Mouse (Mus musculus): Measurements from ENCODE around the gene Arhgef17. TPM values are rescaled to one million over a fixed set of nuclear protein-coding genes. Genes with fewer than 3 reads are reported as not detected.
A peak's percentile ranks its signal among the peaks of the same experiment; 100 is the strongest.

Gene Arhgef17
- polyA plus RNA-seq, 1 experiment from 2014 or later, result 10.2 TPM

DNA sequence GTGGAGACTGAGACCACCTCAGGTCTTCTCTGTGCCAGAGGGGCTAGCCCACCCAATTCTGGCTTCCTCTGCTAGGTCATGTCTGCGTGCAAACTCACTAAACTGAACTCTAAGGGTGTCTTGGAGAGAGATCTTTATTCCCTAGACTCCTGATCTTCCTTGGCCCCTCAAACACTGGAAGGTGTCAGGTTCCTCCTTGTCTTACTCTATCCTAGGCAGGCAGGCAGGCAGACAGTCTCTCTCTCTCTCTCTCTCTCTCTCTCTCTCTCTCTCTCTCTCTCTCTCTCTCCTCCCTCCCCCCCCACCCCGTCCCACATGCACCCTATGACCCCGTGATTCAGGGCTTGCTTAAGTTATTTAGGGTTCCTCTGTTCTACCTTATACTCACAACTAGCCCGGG, 69.6 kb downstream of the Arhgef17 start:
- peak overlapping the region; percentile 63 for H3K4me3 ChIP-seq (replicated peaks; ENCODE audit: low read length)
- H3K9me3 ChIP-seq (ENCODE audit: control insufficient read depth, low read length), result no peaks in the 10 kb centered on the region
- H3K27ac ChIP-seq (ENCODE audit: low read length), result no peak overlapping the region
- H3K9ac ChIP-seq (replicated peaks; ENCODE audit: low read depth, low read length), result peak overlapping the region; percentile 73
- ATAC-seq, result peak; percentile 9
- H3K4me2 ChIP-seq (ENCODE audit: low read length), result peak overlapping the region; percentile 96
- H3K27me3 ChIP-seq (replicated peaks; ENCODE audit: control insufficient read depth, insufficient read depth, low read length), result no peaks in the 10 kb centered on the region
- H3K36me3 ChIP-seq (ENCODE audit: control insufficient read depth, insufficient read depth), result no peaks in the 10 kb centered on the region
- H3K4me1 ChIP-seq (replicated peaks; ENCODE audit: control insufficient read depth, insufficient read depth, low read length), result peaks cover 8% of the 10 kb centered on the region
- WGBS, result 3% methylated on average over 4 of the region's 4 CpGs

GRCm38 (mm10) chr7:100861209-100861608, 70.7 kb downstream of the Arhgef17 start:
- Histone ChIP-seq H3K4me1 (replicated peaks; ENCODE audit: control insufficient read depth, insufficient read depth, low read length) (peaks cover 8% of the 10 kb centered on the region), H3K4me2 (ENCODE audit: low read length) (no peak overlapping the region), H3K27me3 (replicated peaks; ENCODE audit: control insufficient read depth, insufficient read depth, low read length) (no peaks in the 10 kb centered on the region), H3K4me3 (replicated peaks; ENCODE audit: low read length) (no peak overlapping the region), H3K9me3 (ENCODE audit: control insufficient read depth, low read length) (no peaks in the 10 kb centered on the region), H3K27ac (ENCODE audit: low read length) (no peak overlapping the region), H3K9ac (replicated peaks; ENCODE audit: low read depth, low read length) (no peak overlapping the region), H3K36me3 (ENCODE audit: control insufficient read depth, insufficient read depth) (no peaks in the 10 kb centered on the region)
- ATAC-seq, result no peak
- 86% methylated on average over 5 of the region's 5 CpGs for WGBS

DNA sequence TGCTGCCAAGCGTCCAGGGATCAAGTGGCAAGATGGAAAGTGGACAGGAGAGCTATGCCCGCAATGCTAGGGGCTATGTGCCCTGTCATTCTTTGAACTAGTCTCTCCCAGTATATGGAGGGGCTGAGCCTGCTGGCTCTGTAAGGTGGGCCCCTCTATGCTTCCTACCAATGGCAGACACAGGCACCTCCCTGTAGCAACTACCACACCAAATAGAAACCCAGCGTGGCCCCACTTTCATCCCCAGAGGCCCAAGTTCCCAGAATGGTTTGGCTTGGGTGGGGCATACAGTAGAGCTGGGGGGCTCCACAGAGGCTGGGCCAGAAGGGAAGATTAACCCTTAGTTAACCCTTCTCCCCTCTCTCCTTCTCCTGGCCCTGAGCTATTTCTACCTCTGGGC, 71.5 kb downstream of the Arhgef17 start:
- Histone ChIP-seq H3K4me2 (ENCODE audit: low read length) (no peak overlapping the region), H3K27me3 (replicated peaks; ENCODE audit: control insufficient read depth, insufficient read depth, low read length) (no peaks in the 10 kb centered on the region), H3K9ac (replicated peaks; ENCODE audit: low read depth, low read length) (no peak overlapping the region), H3K4me3 (replicated peaks; ENCODE audit: low read length) (no peak overlapping the region), H3K27ac (ENCODE audit: low read length) (no peak overlapping the region), H3K4me1 (replicated peaks; ENCODE audit: control insufficient read depth, insufficient read depth, low read length) (peaks cover 9% of the 10 kb centered on the region), H3K9me3 (ENCODE audit: control insufficient read depth, low read length) (no peaks in the 10 kb centered on the region), H3K36me3 (ENCODE audit: control insufficient read depth, insufficient read depth) (no peaks in the 10 kb centered on the region)
- no peak for ATAC-seq
- WGBS, result 65% methylated on average over 3 of the region's 3 CpGs

DNA sequence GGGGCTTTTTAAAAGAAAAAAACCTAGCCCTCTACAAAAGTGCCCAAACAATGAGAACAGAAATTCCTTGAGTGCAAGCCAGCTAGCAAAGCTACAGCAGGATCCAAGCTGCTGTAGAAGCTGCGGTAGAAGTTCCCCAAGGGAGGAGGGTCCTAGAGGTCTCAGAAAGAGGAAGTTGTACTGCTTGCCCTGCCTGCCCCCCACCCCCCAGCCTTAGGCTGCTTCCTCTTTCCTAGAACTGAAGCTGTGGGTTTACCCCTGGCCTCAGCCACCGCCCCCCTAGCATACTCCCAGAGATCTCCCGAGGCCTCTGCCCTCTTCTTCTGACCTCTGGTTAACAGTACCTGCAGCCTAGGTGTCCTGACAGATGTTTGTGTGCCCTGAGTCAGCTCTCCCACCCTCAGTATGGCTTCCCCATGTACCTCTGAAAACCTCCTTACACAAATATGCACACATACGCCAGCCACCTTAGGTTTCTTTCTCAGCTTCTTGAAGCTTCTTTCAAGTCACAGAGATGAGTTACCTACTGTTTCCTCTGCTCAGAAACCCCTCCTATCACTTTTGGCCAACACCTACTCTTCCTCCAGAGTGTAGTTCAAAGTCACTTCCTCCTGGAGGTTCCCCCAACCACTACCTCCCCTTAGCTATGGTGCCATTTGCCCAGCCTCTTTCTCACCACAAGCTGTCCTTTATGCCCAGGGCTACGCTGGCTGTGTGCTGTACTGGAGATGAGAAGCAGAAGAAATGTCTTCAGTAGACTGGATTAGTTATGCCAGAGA, 75.9 kb downstream of the Arhgef17 start:
- Histone ChIP-seq H3K4me3 (replicated peaks; ENCODE audit: low read length) (no peak overlapping the region), H3K4me1 (replicated peaks; ENCODE audit: control insufficient read depth, insufficient read depth, low read length) (peaks cover 30% of the 10 kb centered on the region), H3K27me3 (replicated peaks; ENCODE audit: control insufficient read depth, insufficient read depth, low read length) (no peaks in the 10 kb centered on the region), H3K4me2 (ENCODE audit: low read length) (no peak overlapping the region), H3K9ac (replicated peaks; ENCODE audit: low read depth, low read length) (no peak overlapping the region), H3K9me3 (ENCODE audit: control insufficient read depth, low read length) (no peaks in the 10 kb centered on the region), H3K27ac (ENCODE audit: low read length) (no peak overlapping the region), H3K36me3 (ENCODE audit: control insufficient read depth, insufficient read depth) (no peaks in the 10 kb centered on the region)
- 61% methylated on average over 5 of the region's 5 CpGs for WGBS
- no peak for ATAC-seq

DNA sequence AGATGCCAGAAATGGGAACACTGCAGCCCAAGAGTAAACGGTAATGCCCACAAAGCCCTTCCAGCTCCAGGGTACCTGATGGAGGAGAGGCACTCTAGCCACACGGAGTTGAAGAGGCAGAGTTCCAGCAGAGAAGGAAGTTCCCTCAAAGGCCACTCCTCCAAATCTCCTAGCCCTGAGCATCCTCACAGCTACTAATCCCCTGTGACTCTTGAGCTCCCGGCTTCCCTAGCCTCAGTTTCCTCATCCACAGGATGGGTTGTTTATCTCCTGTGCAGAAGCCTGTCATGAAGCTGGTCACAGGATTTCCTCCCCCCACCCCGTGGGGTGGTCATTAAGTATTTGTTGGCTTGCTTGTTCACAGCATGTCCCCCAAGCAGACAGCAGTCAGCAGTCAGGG, 76.6 kb downstream of the Arhgef17 start:
- no peak for ATAC-seq
- no peaks in the 10 kb centered on the region for H3K9me3 ChIP-seq (ENCODE audit: control insufficient read depth, low read length)
- no peak overlapping the region for H3K4me3 ChIP-seq (replicated peaks; ENCODE audit: low read length)
- no peaks in the 10 kb centered on the region for H3K36me3 ChIP-seq (ENCODE audit: control insufficient read depth, insufficient read depth)
- no peak overlapping the region for H3K27ac ChIP-seq (ENCODE audit: low read length)
- no peak overlapping the region for H3K9ac ChIP-seq (replicated peaks; ENCODE audit: low read depth, low read length)
- H3K4me2 ChIP-seq (ENCODE audit: low read length), result no peak overlapping the region
- H3K4me1 ChIP-seq (replicated peaks; ENCODE audit: control insufficient read depth, insufficient read depth, low read length), result peaks cover 30% of the 10 kb centered on the region
- 29% methylated on average over 4 of the region's 4 CpGs for WGBS
- H3K27me3 ChIP-seq (replicated peaks; ENCODE audit: control insufficient read depth, insufficient read depth, low read length), result no peaks in the 10 kb centered on the region

- Histone ChIP-seq H3K4me1 (replicated peaks; ENCODE audit: control insufficient read depth, insufficient read depth, low read length) (peaks cover 30% of the 10 kb centered on the region), H3K9me3 (ENCODE audit: control insufficient read depth, low read length) (no peaks in the 10 kb centered on the region), H3K27me3 (replicated peaks; ENCODE audit: control insufficient read depth, insufficient read depth, low read length) (no peaks in the 10 kb centered on the region), H3K27ac (ENCODE audit: low read length) (no peak overlapping the region), H3K9ac (replicated peaks; ENCODE audit: low read depth, low read length) (no peak overlapping the region), H3K36me3 (ENCODE audit: control insufficient read depth, insufficient read depth) (no peaks in the 10 kb centered on the region), H3K4me2 (ENCODE audit: low read length) (no peak overlapping the region), H3K4me3 (replicated peaks; ENCODE audit: low read length) (no peak overlapping the region)
- ATAC-seq, result peak; percentile 71
- WGBS, result 47% methylated on average over 5 of the region's 5 CpGs
Measured at GRCm38 (mm10) chr7:100854861-100855260, 77.0 kb downstream of the Arhgef17 start.

GRCm38 (mm10) chr7:100854137-100854814, 77.6 kb downstream of the Arhgef17 start:
- Histone ChIP-seq H3K4me3 (replicated peaks; ENCODE audit: low read length) (no peak overlapping the region), H3K9ac (replicated peaks; ENCODE audit: low read depth, low read length) (no peak overlapping the region), H3K27ac (ENCODE audit: low read length) (no peak overlapping the region), H3K4me2 (ENCODE audit: low read length) (no peak overlapping the region), H3K9me3 (ENCODE audit: control insufficient read depth, low read length) (no peaks in the 10 kb centered on the region), H3K27me3 (replicated peaks; ENCODE audit: control insufficient read depth, insufficient read depth, low read length) (no peaks in the 10 kb centered on the region), H3K4me1 (replicated peaks; ENCODE audit: control insufficient read depth, insufficient read depth, low read length) (peaks cover 30% of the 10 kb centered on the region), H3K36me3 (ENCODE audit: control insufficient read depth, insufficient read depth) (no peaks in the 10 kb centered on the region)
- 51% methylated on average over 6 of the region's 6 CpGs for WGBS
- ATAC-seq, result no peak

GRCm38 (mm10) chr7:100853396-100853795, 78.5 kb downstream of the Arhgef17 start:
- no peak overlapping the region for H3K4me3 ChIP-seq (replicated peaks; ENCODE audit: low read length)
- ATAC-seq, result no peak
- no peaks in the 10 kb centered on the region for H3K27me3 ChIP-seq (replicated peaks; ENCODE audit: control insufficient read depth, insufficient read depth, low read length)
- H3K9me3 ChIP-seq (ENCODE audit: control insufficient read depth, low read length), result no peaks in the 10 kb centered on the region
- H3K9ac ChIP-seq (replicated peaks; ENCODE audit: low read depth, low read length), result no peak overlapping the region
- no peak overlapping the region for H3K27ac ChIP-seq (ENCODE audit: low read length)
- no peak overlapping the region for H3K4me2 ChIP-seq (ENCODE audit: low read length)
- WGBS, result 89% methylated on average over 3 of the region's 3 CpGs
- peaks cover 30% of the 10 kb centered on the region for H3K4me1 ChIP-seq (replicated peaks; ENCODE audit: control insufficient read depth, insufficient read depth, low read length)
- H3K36me3 ChIP-seq (ENCODE audit: control insufficient read depth, insufficient read depth), result no peaks in the 10 kb centered on the region

GRCm38 (mm10) chr7:100851481-100852356, 80.2 kb downstream of the Arhgef17 start:
- Histone ChIP-seq H3K4me1 (replicated peaks; ENCODE audit: control insufficient read depth, insufficient read depth, low read length) (peaks cover 30% of the 10 kb centered on the region), H3K4me3 (replicated peaks; ENCODE audit: low read length) (no peak overlapping the region), H3K27ac (ENCODE audit: low read length) (peak overlapping the region; percentile 38; the same call in 1 of the 2 replicates), H3K36me3 (ENCODE audit: control insufficient read depth, insufficient read depth) (no peaks in the 10 kb centered on the region), H3K9me3 (ENCODE audit: control insufficient read depth, low read length) (no peaks in the 10 kb centered on the region), H3K9ac (replicated peaks; ENCODE audit: low read depth, low read length) (no peak overlapping the region), H3K4me2 (ENCODE audit: low read length) (no peak overlapping the region), H3K27me3 (replicated peaks; ENCODE audit: control insufficient read depth, insufficient read depth, low read length) (no peaks in the 10 kb centered on the region)
- WGBS, result 53% methylated on average over 9 of the region's 9 CpGs
- peak; percentile 36; the same call in 1 of the 2 replicates for ATAC-seq

Data from forebrain, embryonic 16.5 days (tissue).